Mouse (Mus musculus): ENCODE data around the gene Gimap3. TPM values are rescaled to one million over a fixed set of nuclear protein-coding genes. Genes with fewer than 3 reads are reported as not detected.

Gene Gimap3
- not detected in 2 replicates for polyA plus RNA-seq (2011; ENCODE audit: insufficient read depth, insufficient read length, low read depth, missing spikeins)

DNA sequence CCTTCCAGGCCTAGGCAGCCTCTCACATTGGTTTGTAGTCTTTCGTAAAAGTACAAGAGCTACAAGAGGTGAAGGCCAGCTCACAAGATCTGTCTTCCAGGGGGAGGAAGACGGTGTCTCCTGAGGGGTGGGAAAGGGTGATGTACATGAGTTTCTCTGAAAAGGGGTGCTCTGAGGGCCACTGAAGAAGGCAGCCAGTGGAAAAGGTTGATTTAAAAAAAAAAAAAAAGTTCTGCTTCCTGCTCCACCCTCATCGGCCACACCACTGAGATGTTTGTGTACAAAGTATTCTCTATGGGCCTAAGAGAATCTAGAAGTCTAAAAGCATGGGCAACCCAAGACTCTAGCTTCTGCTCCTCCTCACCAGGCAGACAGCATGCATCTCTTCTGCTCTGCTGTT, at the start of gene Gimap3:
Gene Gimap3, minus strand, starts transcription at position 156 of the 400 bp plus-strand sequence.
- TF ChIP-seq EP300 (IDR thresholded peaks at IDR 0.05; ENCODE audit: insufficient read depth, low read depth, low read length) (no peak), CTCF (IDR thresholded peaks at IDR 0.05; ENCODE audit: low read depth, low read length) (no peak), POLR2A (IDR thresholded peaks at IDR 0.05; ENCODE audit: insufficient read depth, low read length) (no peak)
- Histone ChIP-seq H3K36me3 (ENCODE audit: control insufficient read depth, insufficient read depth, low read length, poor library complexity, severe bottlenecking) (no peaks in the 10 kb centered on the region), H3K4me1 (ENCODE audit: control insufficient read depth, insufficient read depth, low read length) (peaks cover 3% of the 10 kb centered on the region), H3K27me3 (ENCODE audit: control insufficient read depth, insufficient read depth, low read length, poor library complexity, severe bottlenecking) (no peaks in the 10 kb centered on the region), H3K27ac (ENCODE audit: insufficient read depth, low read length) (no peak within 1 kb of the TSS), H3K9me3 (replicated peaks; ENCODE audit: control insufficient read depth, insufficient read depth, low read length, poor library complexity, severe bottlenecking) (peaks cover 5% of the 10 kb centered on the region), H3K4me3 (ENCODE audit: low read depth, low read length) (no peak within 1 kb of the TSS), H3K9ac (ENCODE audit: low read depth, poor library complexity, severe bottlenecking) (no peak within 1 kb of the TSS)

DNA sequence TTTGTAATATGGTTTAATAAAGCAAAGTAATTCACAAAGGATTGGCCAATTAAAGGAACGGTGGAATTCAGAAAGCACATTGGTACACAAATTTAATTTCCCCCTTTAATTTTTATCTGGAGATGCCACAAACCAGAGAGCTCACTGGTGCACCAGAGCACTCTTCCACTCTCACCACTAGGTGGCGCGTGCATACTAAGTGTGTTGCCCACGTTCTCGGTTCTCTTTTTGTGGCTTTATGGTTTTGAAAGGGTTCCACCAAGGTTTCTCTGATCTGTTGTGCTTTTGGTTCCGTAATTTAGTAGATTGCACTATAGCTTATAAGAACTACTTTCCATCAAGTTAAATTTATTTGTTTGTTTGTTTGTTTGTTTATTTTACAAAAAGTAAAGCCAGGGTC, 47.2 kb upstream of the Gimap3 start:
- TF ChIP-seq CTCF (IDR thresholded peaks at IDR 0.05; ENCODE audit: low read depth, low read length): peak; percentile 75
- no peak for TF ChIP-seq POLR2A (IDR thresholded peaks at IDR 0.05; ENCODE audit: insufficient read depth, low read length)
- H3K9ac ChIP-seq (ENCODE audit: low read depth, poor library complexity, severe bottlenecking): no peak overlapping the region
- no peaks in the 10 kb centered on the region for H3K4me1 ChIP-seq (ENCODE audit: control insufficient read depth, insufficient read depth, low read length)
- no peaks in the 10 kb centered on the region for H3K36me3 ChIP-seq (ENCODE audit: control insufficient read depth, insufficient read depth, low read length, poor library complexity, severe bottlenecking)
- H3K27ac ChIP-seq (ENCODE audit: insufficient read depth, low read length): no peak overlapping the region
- no peak overlapping the region for H3K4me3 ChIP-seq (ENCODE audit: low read depth, low read length)
- H3K9me3 ChIP-seq (replicated peaks; ENCODE audit: control insufficient read depth, insufficient read depth, low read length, poor library complexity, severe bottlenecking): no peaks in the 10 kb centered on the region
- no peaks in the 10 kb centered on the region for H3K27me3 ChIP-seq (ENCODE audit: control insufficient read depth, insufficient read depth, low read length, poor library complexity, severe bottlenecking)

DNA sequence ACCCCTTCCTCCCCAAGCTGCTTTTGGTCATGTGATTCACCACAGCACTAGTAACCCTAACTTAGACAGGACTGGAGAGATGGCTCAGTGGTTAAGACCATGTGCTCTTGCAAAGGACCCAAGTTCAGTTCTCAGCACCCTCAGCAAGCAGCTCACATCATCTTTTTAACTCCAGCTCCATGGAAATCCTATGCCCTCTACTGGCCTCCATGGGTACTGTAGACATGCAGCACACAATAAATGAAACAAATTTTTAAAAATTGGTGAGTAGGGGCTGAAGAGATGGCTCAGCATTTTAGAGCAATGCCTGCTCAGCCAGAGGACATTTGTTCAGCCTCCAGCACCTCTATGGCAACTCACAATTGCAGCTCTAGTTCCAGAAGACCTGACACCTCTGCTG, 44.4 kb upstream of the Gimap3 start:
- Histone ChIP-seq H3K27ac (ENCODE audit: insufficient read depth, low read length) (no peak overlapping the region), H3K4me3 (ENCODE audit: low read depth, low read length) (no peak overlapping the region), H3K9me3 (replicated peaks; ENCODE audit: control insufficient read depth, insufficient read depth, low read length, poor library complexity, severe bottlenecking) (no peaks in the 10 kb centered on the region), H3K4me1 (ENCODE audit: control insufficient read depth, insufficient read depth, low read length) (no peaks in the 10 kb centered on the region), H3K9ac (ENCODE audit: low read depth, poor library complexity, severe bottlenecking) (no peak overlapping the region), H3K36me3 (ENCODE audit: control insufficient read depth, insufficient read depth, low read length, poor library complexity, severe bottlenecking) (no peaks in the 10 kb centered on the region), H3K27me3 (ENCODE audit: control insufficient read depth, insufficient read depth, low read length, poor library complexity, severe bottlenecking) (no peaks in the 10 kb centered on the region)
- TF ChIP-seq POLR2A (IDR thresholded peaks at IDR 0.05; ENCODE audit: insufficient read depth, low read length) (no peak), CTCF (IDR thresholded peaks at IDR 0.05; ENCODE audit: low read depth, low read length) (no peak), EP300 (IDR thresholded peaks at IDR 0.05; ENCODE audit: insufficient read depth, low read depth, low read length) (no peak)

DNA sequence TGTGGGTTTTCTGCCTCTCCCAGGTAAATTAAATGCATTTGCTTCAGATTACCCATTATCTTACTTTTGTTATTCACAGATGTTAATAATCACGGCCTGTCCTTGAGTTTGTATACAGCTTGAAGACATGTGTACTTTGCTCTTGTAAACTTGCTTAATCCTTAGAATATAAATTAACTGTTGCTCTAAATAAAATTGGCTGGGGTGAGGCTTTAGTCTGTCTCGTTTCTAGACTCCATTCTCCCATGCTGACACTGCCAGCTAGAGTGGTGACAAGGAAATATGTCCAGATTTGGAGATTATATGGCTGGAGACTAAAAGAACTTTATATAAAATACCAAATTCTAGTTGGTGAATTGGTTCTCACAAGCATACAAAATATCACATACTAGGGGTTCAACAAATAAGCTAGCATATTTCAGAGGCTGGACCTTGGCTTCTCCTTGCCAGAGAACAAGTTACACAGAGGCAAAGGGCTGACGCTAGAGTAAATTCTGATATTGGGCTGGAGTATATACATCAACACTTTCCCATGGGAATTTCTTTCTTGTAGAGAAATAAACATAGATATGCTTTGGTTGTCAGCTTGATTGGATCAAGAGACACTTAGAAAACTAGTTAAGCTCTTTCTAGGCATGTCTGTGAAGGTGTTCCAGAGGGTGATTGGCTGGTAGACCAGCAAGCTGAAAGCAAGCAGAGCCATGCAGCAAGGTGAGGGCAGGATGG, 39.0 kb upstream of the Gimap3 start:
- Histone ChIP-seq H3K9me3 (replicated peaks; ENCODE audit: control insufficient read depth, insufficient read depth, low read length, poor library complexity, severe bottlenecking) (no peaks in the 10 kb centered on the region), H3K9ac (ENCODE audit: low read depth, poor library complexity, severe bottlenecking) (no peak overlapping the region), H3K4me1 (ENCODE audit: control insufficient read depth, insufficient read depth, low read length) (no peaks in the 10 kb centered on the region), H3K27ac (ENCODE audit: insufficient read depth, low read length) (no peak overlapping the region), H3K4me3 (ENCODE audit: low read depth, low read length) (no peak overlapping the region), H3K36me3 (ENCODE audit: control insufficient read depth, insufficient read depth, low read length, poor library complexity, severe bottlenecking) (no peaks in the 10 kb centered on the region), H3K27me3 (ENCODE audit: control insufficient read depth, insufficient read depth, low read length, poor library complexity, severe bottlenecking) (no peaks in the 10 kb centered on the region)
- TF ChIP-seq EP300 (IDR thresholded peaks at IDR 0.05; ENCODE audit: insufficient read depth, low read depth, low read length) (no peak), POLR2A (IDR thresholded peaks at IDR 0.05; ENCODE audit: insufficient read depth, low read length) (no peak), CTCF (IDR thresholded peaks at IDR 0.05; ENCODE audit: low read depth, low read length) (no peak)

DNA sequence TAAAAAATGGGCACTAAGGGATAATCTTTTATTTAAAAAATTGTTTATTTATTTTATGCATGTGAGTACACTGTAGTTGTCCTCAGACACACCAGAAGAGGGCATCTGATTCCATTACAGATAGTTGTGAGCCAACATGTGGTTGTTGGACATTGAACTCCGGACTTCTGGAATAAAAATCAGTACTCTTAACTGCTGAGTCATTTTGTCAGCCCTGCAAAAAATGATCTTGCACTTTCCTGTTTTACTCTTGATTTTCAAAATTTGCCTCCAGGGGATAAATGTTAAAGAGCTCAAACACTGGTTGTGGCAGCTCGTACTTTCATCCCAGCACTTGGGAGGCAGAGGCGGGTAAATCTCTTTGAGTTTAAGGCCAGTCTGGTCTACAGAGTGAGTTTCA, 36.1 kb upstream of the Gimap3 start:
- no peaks in the 10 kb centered on the region for H3K36me3 ChIP-seq (ENCODE audit: control insufficient read depth, insufficient read depth, low read length, poor library complexity, severe bottlenecking)
- H3K4me3 ChIP-seq (ENCODE audit: low read depth, low read length): no peak overlapping the region
- H3K27ac ChIP-seq (ENCODE audit: insufficient read depth, low read length): no peak overlapping the region
- H3K4me1 ChIP-seq (ENCODE audit: control insufficient read depth, insufficient read depth, low read length): no peaks in the 10 kb centered on the region
- H3K9ac ChIP-seq (ENCODE audit: low read depth, poor library complexity, severe bottlenecking): no peak overlapping the region
- no peaks in the 10 kb centered on the region for H3K27me3 ChIP-seq (ENCODE audit: control insufficient read depth, insufficient read depth, low read length, poor library complexity, severe bottlenecking)
- no peak for TF ChIP-seq EP300 (IDR thresholded peaks at IDR 0.05; ENCODE audit: insufficient read depth, low read depth, low read length)
- no peak for TF ChIP-seq CTCF (IDR thresholded peaks at IDR 0.05; ENCODE audit: low read depth, low read length)
- no peak for TF ChIP-seq POLR2A (IDR thresholded peaks at IDR 0.05; ENCODE audit: insufficient read depth, low read length)
- H3K9me3 ChIP-seq (replicated peaks; ENCODE audit: control insufficient read depth, insufficient read depth, low read length, poor library complexity, severe bottlenecking): no peaks in the 10 kb centered on the region

DNA sequence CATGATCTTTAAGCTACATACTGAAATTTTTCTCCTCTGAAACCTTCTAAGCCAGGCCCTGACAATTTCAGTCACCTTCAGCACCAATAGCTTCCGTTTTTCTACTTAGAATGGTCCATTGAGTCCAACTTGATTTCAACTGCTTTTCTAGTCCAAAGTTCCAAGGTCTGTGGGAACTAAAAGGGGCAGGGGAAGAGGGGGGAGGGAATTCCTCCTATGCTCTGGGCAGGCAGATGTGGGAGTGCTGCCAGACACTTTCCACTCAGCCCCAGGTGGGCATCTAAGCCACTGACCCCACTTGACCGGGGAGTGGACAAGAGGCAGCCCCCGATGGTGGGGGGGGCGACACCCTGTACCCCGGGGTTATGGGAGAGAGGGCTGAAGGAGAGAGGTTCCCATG, 33.7 kb upstream of the Gimap3 start:
- H3K36me3 ChIP-seq (ENCODE audit: control insufficient read depth, insufficient read depth, low read length, poor library complexity, severe bottlenecking): no peaks in the 10 kb centered on the region
- no peaks in the 10 kb centered on the region for H3K27me3 ChIP-seq (ENCODE audit: control insufficient read depth, insufficient read depth, low read length, poor library complexity, severe bottlenecking)
- H3K27ac ChIP-seq (ENCODE audit: insufficient read depth, low read length): no peak overlapping the region
- TF ChIP-seq POLR2A (IDR thresholded peaks at IDR 0.05; ENCODE audit: insufficient read depth, low read length): no peak
- TF ChIP-seq CTCF (IDR thresholded peaks at IDR 0.05; ENCODE audit: low read depth, low read length): no peak
- no peak for TF ChIP-seq EP300 (IDR thresholded peaks at IDR 0.05; ENCODE audit: insufficient read depth, low read depth, low read length)
- H3K4me3 ChIP-seq (ENCODE audit: low read depth, low read length): no peak overlapping the region
- no peaks in the 10 kb centered on the region for H3K9me3 ChIP-seq (replicated peaks; ENCODE audit: control insufficient read depth, insufficient read depth, low read length, poor library complexity, severe bottlenecking)
- no peaks in the 10 kb centered on the region for H3K4me1 ChIP-seq (ENCODE audit: control insufficient read depth, insufficient read depth, low read length)
- no peak overlapping the region for H3K9ac ChIP-seq (ENCODE audit: low read depth, poor library complexity, severe bottlenecking)
